Mouse (Mus musculus) liver, embryonic 14.5 days (tissue): ENCODE measurements around the gene Rsu1. TPM values are rescaled to one million over a fixed set of nuclear protein-coding genes. Genes with fewer than 3 reads are reported as not detected.
A peak's percentile ranks its signal among the peaks of the same experiment; 100 is the strongest.

ENCODE experiments used
- ATAC-seq: fragments of 200-750 bp; cut with Nextera tagmentation; 2 replicates; pipeline ENCODE4 v1.8.0; 2017; ENCODE audit warnings: moderate number of reproducible peaks, mild to moderate bottlenecking, moderate library complexity; ENCODE audit not compliant: insufficient read depth
- DNase-seq, 3 experiments: peaks; one replicate each; pipeline ENCODE4 v3.0.0-alpha.2; 2012 to 2013; ENCODE audit warnings: low read depth in 3 of 3, low spot score in 3 of 3
- H3K27ac ChIP-seq: fragments of 300-500 bp; sonication (generic); 2 replicates; pipeline ENCODE4 v1.5.1; 2014; ENCODE audit warnings: moderate library complexity, mild to moderate bottlenecking, control low read depth, inconsistent platforms
- H3K27me3 ChIP-seq: fragments of 300-500 bp; sonication (generic); 2 replicates; pipeline ENCODE4 v1.6.1; 2014; ENCODE audit warnings: mild to moderate bottlenecking, low read length, moderate library complexity; ENCODE audit not compliant: control insufficient read depth, insufficient read depth
- H3K36me3 ChIP-seq: fragments of 300-500 bp; sonication (generic); replicated peaks from 2 replicates; pipeline ENCODE4 v1.6.1; 2014; ENCODE audit warnings: low read depth; ENCODE audit not compliant: control insufficient read depth, insufficient read depth
- H3K4me1 ChIP-seq, 2 experiments: fragments of 200-500 bp in 1 of 2; fragments of 300-500 bp in 1 of 2; sonication (generic) in 1 of 2; replicated peaks; 2 replicates each; pipeline ENCODE4 v1.6.1; 2012 to 2014; ENCODE audit warnings: antibody characterized with exemption in 1 of 2, inconsistent platforms in 1 of 2, low read length in 1 of 2; ENCODE audit not compliant: control insufficient read depth in 2 of 2, insufficient read depth in 2 of 2
- H3K4me2 ChIP-seq: fragments of 300-500 bp; sonication (generic); 2 replicates; pipeline ENCODE4 v1.6.1; 2014; ENCODE audit warnings: low read depth, mild to moderate bottlenecking, control low read depth, moderate library complexity
- H3K4me3 ChIP-seq, 2 experiments: fragments of 200-500 bp in 1 of 2; fragments of 300-500 bp in 1 of 2; sonication (generic) in 1 of 2; 2 replicates each; pipeline ENCODE4 v1.5.1; 2012 to 2014; ENCODE audit warnings: low read depth in 2 of 2, low read length in 2 of 2, mild to moderate bottlenecking in 2 of 2, control low read depth in 1 of 2, inconsistent platforms in 1 of 2, moderate library complexity in 1 of 2; ENCODE audit not compliant: insufficient read depth in 1 of 2
- H3K9ac ChIP-seq: fragments of 300-500 bp; sonication (generic); replicated peaks from 2 replicates; pipeline ENCODE4 v1.6.1; 2014; ENCODE audit warnings: mild to moderate bottlenecking, control low read depth, moderate library complexity
- H3K9me3 ChIP-seq: fragments of 300-500 bp; sonication (generic); 2 replicates; pipeline ENCODE4 v1.6.1; 2016; ENCODE audit warnings: low read length, mixed read lengths; ENCODE audit not compliant: control insufficient read depth
- CTCF ChIP-seq: IDR thresholded peaks from 2 replicates; pipeline ENCODE4 v1.5.1; 2016; ENCODE audit warnings: antibody characterized with exemption, low read depth, control low read depth
- EP300 ChIP-seq: IDR thresholded peaks from 2 replicates; pipeline ENCODE4 v1.6.1; 2016; ENCODE audit warnings: antibody characterized with exemption, low read depth
- WGBS: fragments of 180-500 bp; shearing (Covaris S2); extraction: QIAGEN DNeasy Blood & Tissue Kit; methylation state at CpG from one replicate; pipeline ENCODE4 v1.1.7; 2014; ENCODE audit not compliant: insufficient replicate concordance; 5-methylcytosine and 5-hydroxymethylcytosine counted together
- polyA plus RNA-seq, 2 experiments: library from polyadenylated mRNA; depleted of rRNA in 1 of 2; stranded (reverse) in 1 of 2; unstranded in 1 of 2; fragments of >200 nt; fragmentation: Nextera tagmentation in 1 of 2; extraction: Ambion mirVana in 1 of 2; gene quantifications; 2 replicates each; pipeline versions ENCODE4 v1.2.1 to v1.2.3; 2012 to 2014

Gene Rsu1
- polyA plus RNA-seq (2012; rRNA removed) = 42.6 and 47.8 TPM in 2 replicates
- polyA plus RNA-seq (2014; fragmentation: Nextera tagmentation; extraction: Ambion mirVana) = 58.5 and 65.2 TPM in 2 replicates

GRCm38 (mm10) chr2:13271165-13271957 is at the start of gene Rsu1:
Gene Rsu1 (minus strand): TSS chr2:13271415.
- peaks cover 10 to 29% of the 10 kb centered on the region in 2 experiments; a peak in 3 of 4 replicates for H3K4me1 ChIP-seq
- peak; percentile 99 to 100 (median 100) for DNase-seq
- peak within 1 kb of the TSS; percentile 74 for H3K27ac ChIP-seq
- peak within 1 kb of the TSS; percentile 68 to 96 for H3K4me3 ChIP-seq
- TF ChIP-seq CTCF (no peak), EP300 (no peak)
- ATAC-seq = peak; percentile 99
- no peaks in the 10 kb centered on the region for H3K27me3 ChIP-seq
- H3K36me3 ChIP-seq = no peaks in the 10 kb centered on the region
- H3K9me3 ChIP-seq = no peaks in the 10 kb centered on the region
- peak within 1 kb of the TSS; percentile 86 for H3K9ac ChIP-seq
- H3K4me2 ChIP-seq = peak within 1 kb of the TSS; percentile 87
- WGBS = under 1% methylated on average over 37 of the region's 37 CpGs

- Histone ChIP-seq H3K4me3 (no peak overlapping the region), H3K36me3 (no peaks in the 10 kb centered on the region), H3K9ac (no peak overlapping the region), H3K4me2 (no peak overlapping the region), H3K9me3 (no peaks in the 10 kb centered on the region), H3K27ac (no peak overlapping the region), H3K4me1 (no peaks in the 10 kb centered on the region), H3K27me3 (no peaks in the 10 kb centered on the region)
- 57% methylated on average over 3 of the region's 3 CpGs for WGBS
- DNase-seq = no peak
- no peak for TF ChIP-seq CTCF
- no peak for TF ChIP-seq EP300
- no peak for ATAC-seq
Measured at GRCm38 (mm10) chr2:13303376-13303775, 32.2 kb upstream of the Rsu1 start.

GRCm38 (mm10) chr2:13299031-13299430 is 27.8 kb upstream of the Rsu1 start:
- H3K4me3 ChIP-seq = no peak overlapping the region
- no peak overlapping the region for H3K9ac ChIP-seq
- no peaks in the 10 kb centered on the region for H3K4me1 ChIP-seq
- H3K4me2 ChIP-seq = no peak overlapping the region
- H3K27me3 ChIP-seq = no peaks in the 10 kb centered on the region
- ATAC-seq (no peak), DNase-seq (no peak)
- H3K9me3 ChIP-seq = no peaks in the 10 kb centered on the region
- TF ChIP-seq EP300 (no peak), CTCF (no peak)
- WGBS = 13% methylated on average over 3 of the region's 3 CpGs
- no peaks in the 10 kb centered on the region for H3K36me3 ChIP-seq
- no peak overlapping the region for H3K27ac ChIP-seq

GRCm38 (mm10) chr2:13297733-13298132 is 26.5 kb upstream of the Rsu1 start:
- no peak overlapping the region for H3K9ac ChIP-seq
- no peak overlapping the region for H3K27ac ChIP-seq
- ATAC-seq (peak; percentile 26; the same call in 1 of the 2 replicates), DNase-seq (no peak)
- H3K4me2 ChIP-seq = no peak overlapping the region
- H3K9me3 ChIP-seq = no peaks in the 10 kb centered on the region
- no peak overlapping the region for H3K4me3 ChIP-seq
- no peaks in the 10 kb centered on the region for H3K36me3 ChIP-seq
- no peaks in the 10 kb centered on the region for H3K27me3 ChIP-seq
- no peak for TF ChIP-seq CTCF
- no peak for TF ChIP-seq EP300
- WGBS = 22% methylated on average over 5 of the region's 5 CpGs
- H3K4me1 ChIP-seq = no peaks in the 10 kb centered on the region

- Histone ChIP-seq H3K9me3 (no peaks in the 10 kb centered on the region), H3K4me3 (no peak overlapping the region), H3K27ac (no peak overlapping the region), H3K36me3 (no peaks in the 10 kb centered on the region), H3K4me1 (no peaks in the 10 kb centered on the region), H3K9ac (no peak overlapping the region), H3K27me3 (no peaks in the 10 kb centered on the region), H3K4me2 (no peak overlapping the region)
- DNase-seq = peak in 1 of 3 experiments; percentile 24
- no peak for ATAC-seq
- WGBS = 0% methylated on average over 1 of the region's 1 CpGs
- TF ChIP-seq CTCF (peak; percentile 33; the same call in 1 of the 2 replicates), EP300 (no peak)
Measured at GRCm38 (mm10) chr2:13290661-13291060, 19.4 kb upstream of the Rsu1 start.
